In genomic region chr6:142386285-142387010, GRCm38 (mm10) we compare ENCODE assay signal across 8 mouse cellular contexts. TPM values are rescaled to one million over a fixed set of nuclear protein-coding genes. Genes with fewer than 3 reads are reported as not detected.
A peak's percentile ranks its signal among the peaks of the same experiment; 100 is the strongest.
DNase-seq lines count a peak whose midpoint lies in the region; ATAC-seq and TF ChIP-seq lines count a peak whose summit lies in the region.

No protein-coding gene starts in this region.

- peaks cover 4% of the 10 kb centered on the region; the same call in 1 of the 2 replicates for H3K36me3 ChIP-seq in embryonic facial prominence, embryonic 10.5 days (replicated peaks)
- H3K36me3 ChIP-seq in intestine, embryonic 16.5 days (ENCODE audit: control insufficient read depth, insufficient read depth, low read length) = no peaks in the 10 kb centered on the region
- H3K36me3 ChIP-seq in neural tube, embryonic 13.5 days = no peaks in the 10 kb centered on the region

- H3K9ac ChIP-seq in intestine, embryonic 16.5 days (ENCODE audit: low read depth, low read length) = peak overlapping the region; percentile 88
- peak overlapping the region; percentile 92 for H3K9ac ChIP-seq in neural tube, embryonic 13.5 days

- no peaks in the 10 kb centered on the region for H3K9me3 ChIP-seq in embryonic facial prominence, embryonic 10.5 days
- no peaks in the 10 kb centered on the region for H3K9me3 ChIP-seq in intestine, embryonic 16.5 days (ENCODE audit: control insufficient read depth, low read length)
- H3K9me3 ChIP-seq in neural tube, embryonic 13.5 days = no peaks in the 10 kb centered on the region

- TF ChIP-seq CTCF in lung, adult 2 months (IDR thresholded peaks at IDR 0.05; ENCODE audit: insufficient read depth, low read length) = no peak

- WGBS in lung, adult 2 months = 1% methylated on average over 31 of the region's 31 CpGs
- WGBS in embryonic facial prominence, embryonic 10.5 days = 6% methylated on average over 31 of the region's 31 CpGs
- WGBS in intestine, embryonic 16.5 days = 4% methylated on average over 31 of the region's 31 CpGs
- WGBS in neural tube, embryonic 13.5 days = 6% methylated on average over 31 of the region's 31 CpGs

- H3K27me3 ChIP-seq in embryonic facial prominence, embryonic 10.5 days (replicated peaks; ENCODE audit: low read depth, poor library complexity, severe bottlenecking) = no peaks in the 10 kb centered on the region
- no peaks in the 10 kb centered on the region for H3K27me3 ChIP-seq in intestine, embryonic 16.5 days (replicated peaks; ENCODE audit: control insufficient read depth, insufficient read depth, low read length)
- no peaks in the 10 kb centered on the region for H3K27me3 ChIP-seq in neural tube, embryonic 13.5 days

- H3K4me1 ChIP-seq in lung, adult 2 months (ENCODE audit: control insufficient read depth, insufficient read depth, low read length) = 0 out of 2 replicates have a peak, but pooled peaks cover 5% of the 10 kb centered on the region
- peaks cover 18% of the 10 kb centered on the region for H3K4me1 ChIP-seq in embryonic facial prominence, embryonic 10.5 days
- H3K4me1 ChIP-seq in intestine, embryonic 16.5 days (ENCODE audit: control insufficient read depth, insufficient read depth, low read length) = peaks cover 7% of the 10 kb centered on the region
- H3K4me1 ChIP-seq in neural tube, embryonic 13.5 days (replicated peaks) = peaks cover 24% of the 10 kb centered on the region

- no peak for DNase-seq in lung, adult 2 months
- no peak for DNase-seq in lung, postnatal 10 days
- no peak for DNase-seq in embryonic facial prominence, embryonic 10.5 days (ENCODE audit: low spot score)
- no peak for DNase-seq in adrenal gland, postnatal 10 days
- DNase-seq in spleen, adult 12 weeks (ENCODE audit: low spot score) = no peak
- DNase-seq in cerebellum, adult 9-11 months = no peak

- H3K4me2 ChIP-seq in intestine, embryonic 16.5 days (ENCODE audit: low read depth, low read length) = peak overlapping the region; percentile 75
- H3K4me2 ChIP-seq in neural tube, embryonic 13.5 days = peak overlapping the region; percentile 79

- peak; percentile 86 for ATAC-seq in intestine, embryonic 16.5 days
- peak; percentile 86 for ATAC-seq in neural tube, embryonic 13.5 days (ENCODE audit: low read depth)

- no peak for TF ChIP-seq POLR2A in lung, adult 2 months (IDR thresholded peaks at IDR 0.05; ENCODE audit: borderline replicate concordance, extremely low read depth, low read depth, low read length)

- H3K4me3 ChIP-seq in lung, adult 2 months (replicated peaks; ENCODE audit: extremely low read depth, low read depth, low read length) = peak overlapping the region; percentile 71
- peak overlapping the region; percentile 99 for H3K4me3 ChIP-seq in embryonic facial prominence, embryonic 10.5 days
- peak overlapping the region; percentile 84 for H3K4me3 ChIP-seq in intestine, embryonic 16.5 days (ENCODE audit: low read length)
- peak overlapping the region; percentile 99 for H3K4me3 ChIP-seq in neural tube, embryonic 13.5 days

- peak overlapping the region; percentile 90 for H3K27ac ChIP-seq in embryonic facial prominence, embryonic 10.5 days (replicated peaks)
- no peak overlapping the region for H3K27ac ChIP-seq in intestine, embryonic 16.5 days (ENCODE audit: low read length)
- no peak overlapping the region for H3K27ac ChIP-seq in neural tube, embryonic 13.5 days (replicated peaks)

RNA-seq across cellular contexts. Expression of gene Recql, which starts 0.4 kb away (rescaled TPM):
- polyA plus RNA-seq in lung, adult 2 months (2012; rRNA removed) = 5.7 and 10.3 TPM in 2 replicates
- 34.3 and 37.4 TPM in 2 replicates for polyA plus RNA-seq in embryonic facial prominence, embryonic 10.5 days (2016; fragmentation: Nextera tagmentation; extraction: Ambion mirVana)
- polyA plus RNA-seq in intestine, embryonic 16.5 days (2015; fragmentation: Nextera tagmentation; extraction: Ambion mirVana) = 16.6 and 18.0 TPM in 2 replicates
- 27.1 and 29.7 TPM in 2 replicates for polyA plus RNA-seq in neural tube, embryonic 13.5 days (2015; fragmentation: Nextera tagmentation; extraction: Ambion mirVana)
- total RNA-seq in adrenal gland, postnatal 10 days (2021) = 10 to 100 TPM; 13.9 to 17.8 TPM

RNA-seq across cellular contexts. Expression of gene Golt1b, which starts 0.6 kb away (rescaled TPM):
- polyA plus RNA-seq in lung, adult 2 months (2012; rRNA removed) = 5.4 and 10.1 TPM in 2 replicates
- polyA plus RNA-seq in embryonic facial prominence, embryonic 10.5 days (2016; fragmentation: Nextera tagmentation; extraction: Ambion mirVana) = 120 and 126 TPM in 2 replicates
- 55.9 and 59.3 TPM in 2 replicates for polyA plus RNA-seq in intestine, embryonic 16.5 days (2015; fragmentation: Nextera tagmentation; extraction: Ambion mirVana)
- 84.1 and 87.5 TPM in 2 replicates for polyA plus RNA-seq in neural tube, embryonic 13.5 days (2015; fragmentation: Nextera tagmentation; extraction: Ambion mirVana)
- total RNA-seq in adrenal gland, postnatal 10 days (2021) = 10 to 100 TPM; 32.5 to 35.0 TPM

RNA-seq across cellular contexts. Expression of gene Spx, which starts 26.8 kb away (rescaled TPM):
- polyA plus RNA-seq in lung, adult 2 months (2012; rRNA removed) = 0.65 and 0.92 TPM in 2 replicates
- polyA plus RNA-seq in embryonic facial prominence, embryonic 10.5 days (2016; fragmentation: Nextera tagmentation; extraction: Ambion mirVana) = 1.1 TPM in 2 replicates
- 0.18 and 0.40 TPM in 2 replicates for polyA plus RNA-seq in intestine, embryonic 16.5 days (2015; fragmentation: Nextera tagmentation; extraction: Ambion mirVana)
- polyA plus RNA-seq in neural tube, embryonic 13.5 days (2015; fragmentation: Nextera tagmentation; extraction: Ambion mirVana) = 0.72 and 0.78 TPM in 2 replicates
- under 1 TPM in 1 of 2 experiments, not detected in 1; 0.18 TPM for total RNA-seq in adrenal gland, postnatal 10 days (2021)

RNA-seq across cellular contexts. Expression of gene Pyroxd1, which starts 41.0 kb away (rescaled TPM):
- polyA plus RNA-seq in lung, adult 2 months (2012; rRNA removed) = 4.1 TPM in 2 replicates
- polyA plus RNA-seq in embryonic facial prominence, embryonic 10.5 days (2016; fragmentation: Nextera tagmentation; extraction: Ambion mirVana) = 17.4 and 20.6 TPM in 2 replicates
- 13.2 and 13.4 TPM in 2 replicates for polyA plus RNA-seq in intestine, embryonic 16.5 days (2015; fragmentation: Nextera tagmentation; extraction: Ambion mirVana)
- polyA plus RNA-seq in neural tube, embryonic 13.5 days (2015; fragmentation: Nextera tagmentation; extraction: Ambion mirVana) = 21.5 and 23.2 TPM in 2 replicates
- 10 to 100 TPM in 1 of 2 experiments, 1 to 10 TPM in 1; 9.6 to 14.7 TPM for total RNA-seq in adrenal gland, postnatal 10 days (2021)
